Mouse (Mus musculus): ENCODE data around the gene Hist1h3h. TPM values are rescaled to one million over a fixed set of nuclear protein-coding genes. Genes with fewer than 3 reads are reported as not detected.
"Not testable (repeated sequence)": the region's sequence is repeated elsewhere in the genome, so short reads cannot be mapped to it uniquely, and the experiment has no call there.

The Hist1h3h gene
- polyA plus RNA-seq, 1 experiment from 2014 or later = 13.8 TPM

DNA sequence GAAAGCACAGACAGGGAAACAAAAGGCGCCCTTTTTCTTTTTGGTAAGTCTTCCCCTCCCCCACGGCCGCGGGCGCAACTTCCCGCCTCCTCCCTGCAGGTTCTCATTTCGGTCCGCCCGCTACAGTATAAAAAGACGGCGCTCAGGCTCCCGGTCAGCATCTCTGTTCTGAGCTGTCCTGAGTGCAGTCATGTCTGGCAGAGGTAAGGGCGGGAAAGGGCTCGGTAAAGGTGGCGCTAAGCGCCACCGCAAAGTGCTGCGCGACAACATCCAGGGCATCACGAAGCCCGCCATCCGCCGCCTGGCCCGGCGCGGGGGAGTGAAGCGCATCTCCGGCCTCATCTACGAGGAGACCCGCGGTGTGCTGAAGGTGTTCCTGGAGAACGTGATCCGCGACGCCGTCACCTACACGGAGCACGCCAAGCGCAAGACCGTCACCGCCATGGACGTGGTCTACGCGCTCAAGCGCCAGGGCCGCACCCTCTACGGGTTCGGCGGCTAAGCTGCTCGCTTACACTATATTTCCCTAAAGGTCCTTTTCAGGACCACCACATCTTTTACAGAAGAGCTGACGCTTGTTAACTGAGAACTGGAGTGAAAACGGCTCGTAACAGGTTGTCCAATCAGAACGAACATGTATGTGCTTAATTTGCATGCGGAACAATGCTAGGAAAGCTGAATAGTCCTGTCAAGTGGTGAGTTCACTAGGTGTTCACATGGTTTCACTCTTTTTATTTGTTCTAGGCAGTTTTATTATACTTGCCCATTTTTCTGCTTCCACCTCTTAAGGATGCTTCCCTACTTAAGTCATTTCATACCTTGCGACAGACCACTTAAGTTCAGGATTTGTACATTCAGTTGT lies 17.7 kb downstream of the Hist1h3h start, which contains the start of gene Hist1h4j:
Gene Hist1h4j, plus strand, starts transcription at position 159 of the 862 bp plus-strand sequence.
- not testable (repeated sequence) for H3K36me3 ChIP-seq (replicated peaks); H3K27me3 ChIP-seq; H3K9me3 ChIP-seq
- Histone ChIP-seq H3K27ac (peak within 1 kb of the TSS; percentile 98), H3K4me1 (peaks cover 16% of the 10 kb centered on the region; the same call in 1 of the 2 replicates), H3K9ac (peak within 1 kb of the TSS; percentile 56), H3K4me2 (peak within 1 kb of the TSS; percentile 60), H3K4me3 (replicated peaks) (peak within 1 kb of the TSS; percentile 51)
- peak; percentile 93 for ATAC-seq (ENCODE audit: low FRiP score)
- 0% methylated on average over 51 of the region's 56 CpGs for WGBS

DNA sequence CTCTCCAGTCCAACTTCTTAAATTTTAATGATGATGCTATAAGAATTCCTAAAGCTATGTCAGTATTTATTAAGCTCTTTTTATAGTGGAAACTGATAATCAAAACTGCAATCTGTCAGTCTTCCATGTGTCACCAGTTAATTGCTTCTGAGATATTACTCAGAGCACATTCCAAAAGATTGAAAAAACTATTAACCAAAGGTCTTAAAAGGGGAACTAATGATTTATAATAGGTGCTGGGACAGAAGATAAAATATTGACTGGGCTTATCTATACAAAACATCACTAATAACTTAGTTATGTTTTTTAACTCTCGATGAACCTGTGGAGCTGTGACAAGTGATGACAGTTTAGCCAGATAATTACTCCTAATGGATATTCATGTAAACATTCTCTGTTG lies 27.5 kb downstream of the Hist1h3h start:
- Histone ChIP-seq H3K27me3 (no peaks in the 10 kb centered on the region), H3K9ac (no peak overlapping the region), H3K4me3 (replicated peaks) (no peak overlapping the region), H3K9me3 (no peaks in the 10 kb centered on the region), H3K4me2 (no peak overlapping the region), H3K27ac (no peak overlapping the region), H3K4me1 (peaks cover 17% of the 10 kb centered on the region), H3K36me3 (replicated peaks) (no peaks in the 10 kb centered on the region)
- WGBS = 92% methylated on average over 1 of the region's 1 CpGs
- no peak for ATAC-seq (ENCODE audit: low FRiP score)

DNA sequence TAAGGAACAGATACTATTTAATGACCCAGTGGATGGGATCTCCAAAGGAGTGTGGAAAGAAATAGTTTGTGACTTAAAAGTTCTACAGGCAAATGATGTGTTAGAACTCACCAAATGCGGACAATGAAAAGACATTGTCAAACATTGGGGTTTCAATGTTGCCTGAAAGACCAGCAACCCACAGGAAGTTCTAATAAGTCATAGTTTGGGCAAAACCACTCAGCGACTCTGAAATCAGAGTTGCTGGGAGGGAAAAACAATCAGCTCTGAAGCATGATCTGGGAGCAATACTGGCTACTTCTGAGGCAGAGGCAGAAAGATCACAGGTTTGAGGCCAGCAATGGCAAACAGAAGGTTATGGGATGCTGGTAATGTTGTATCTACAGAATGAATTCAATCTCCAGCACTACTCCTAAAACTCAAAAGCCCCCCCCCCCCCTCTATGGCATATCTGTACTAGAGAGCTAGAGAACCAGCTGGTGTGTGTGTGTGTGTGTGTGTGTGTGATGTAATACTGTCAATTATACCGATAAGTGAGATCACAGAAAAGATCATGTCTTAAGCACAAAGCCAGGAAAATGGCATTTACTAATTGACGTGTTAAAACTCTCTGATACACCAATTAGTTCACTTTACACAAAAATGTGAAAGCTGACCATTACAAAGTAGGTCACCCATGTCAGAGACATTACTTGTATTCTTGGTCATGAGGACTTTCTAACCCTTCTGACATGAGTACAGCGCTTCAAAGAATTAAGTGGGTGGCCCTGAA lies 32.1 kb downstream of the Hist1h3h start:
- no peak for ATAC-seq (ENCODE audit: low FRiP score)
- Histone ChIP-seq H3K36me3 (replicated peaks) (no peaks in the 10 kb centered on the region), H3K27me3 (no peaks in the 10 kb centered on the region), H3K9me3 (no peaks in the 10 kb centered on the region), H3K4me3 (replicated peaks) (peak overlapping the region; percentile 57), H3K4me1 (peaks cover 33% of the 10 kb centered on the region), H3K4me2 (peak overlapping the region; percentile 85), H3K9ac (peak overlapping the region; percentile 75), H3K27ac (peak overlapping the region; percentile 97)
- 4% methylated on average over 5 of the region's 5 CpGs for WGBS

DNA sequence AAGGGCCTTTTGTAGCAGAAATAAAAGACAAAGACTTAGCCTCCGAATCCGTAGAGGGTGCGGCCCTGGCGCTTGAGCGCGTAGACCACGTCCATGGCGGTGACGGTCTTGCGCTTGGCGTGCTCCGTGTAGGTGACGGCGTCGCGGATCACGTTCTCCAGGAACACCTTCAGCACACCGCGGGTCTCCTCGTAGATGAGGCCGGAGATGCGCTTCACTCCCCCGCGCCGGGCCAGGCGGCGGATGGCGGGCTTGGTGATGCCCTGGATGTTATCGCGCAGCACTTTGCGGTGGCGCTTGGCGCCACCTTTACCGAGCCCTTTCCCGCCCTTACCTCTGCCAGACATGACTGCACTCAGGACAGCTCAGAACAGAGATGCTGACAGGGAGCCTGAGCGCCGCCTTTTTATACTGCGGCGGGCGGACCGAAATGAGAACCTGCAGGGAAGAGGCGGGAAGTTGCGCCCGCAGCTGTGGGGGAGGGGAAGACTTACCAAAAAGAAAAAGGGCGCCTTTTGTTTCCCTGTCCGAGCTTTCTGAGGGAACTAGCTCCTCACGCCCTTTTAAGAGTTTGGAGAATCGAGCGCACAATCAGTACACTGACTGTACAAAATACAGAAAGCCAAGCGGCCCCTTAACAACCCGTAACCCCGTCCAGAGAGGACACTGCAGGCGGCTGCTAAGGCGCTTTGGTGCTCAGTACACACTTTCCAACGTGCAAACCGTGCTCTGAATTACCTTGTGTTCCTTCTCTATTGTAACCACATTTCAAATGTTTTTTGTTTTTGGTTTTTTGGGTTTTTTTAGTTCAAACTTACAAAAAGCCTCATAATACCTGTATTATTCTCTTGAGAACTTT lies 32.9 kb downstream of the Hist1h3h start, which contains the start of gene Hist1h4k:
Gene Hist1h4k, minus strand, starts transcription at position 347 of the 859 bp plus-strand sequence.
- not testable (repeated sequence) for H3K36me3 ChIP-seq (replicated peaks); H3K27me3 ChIP-seq; H3K9me3 ChIP-seq
- WGBS = under 1% methylated on average over 47 of the region's 56 CpGs
- peaks cover 38% of the 10 kb centered on the region for H3K4me1 ChIP-seq
- peak within 1 kb of the TSS; percentile 97 for H3K27ac ChIP-seq
- peak within 1 kb of the TSS; percentile 75 for H3K9ac ChIP-seq
- peak; percentile 87 for ATAC-seq (ENCODE audit: low FRiP score)
- H3K4me2 ChIP-seq = peak within 1 kb of the TSS; percentile 85
- H3K4me3 ChIP-seq (replicated peaks) = peak within 1 kb of the TSS; percentile 57

DNA sequence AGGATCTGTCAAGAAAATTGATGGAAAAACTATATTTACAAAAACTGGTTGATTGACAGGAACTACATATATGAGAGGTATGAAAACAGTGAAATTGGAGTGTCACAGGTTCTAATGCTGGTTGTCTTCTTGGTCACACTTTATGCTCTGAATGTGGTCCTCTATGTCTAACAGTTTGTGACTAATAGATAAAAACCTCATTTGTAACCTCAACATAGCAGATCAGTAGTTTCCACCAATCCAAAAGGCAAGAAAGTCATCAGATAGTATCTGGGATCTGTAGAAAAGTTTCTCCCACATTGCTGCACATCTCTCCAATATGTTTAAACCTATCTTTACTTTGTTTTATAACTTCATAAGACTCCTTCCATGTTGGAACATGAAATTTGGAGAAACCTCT lies 34.0 kb downstream of the Hist1h3h start:
- peak overlapping the region; percentile 63; the same call in 1 of the 2 replicates for H3K4me2 ChIP-seq
- no peaks in the 10 kb centered on the region for H3K27me3 ChIP-seq
- no peak overlapping the region for H3K4me3 ChIP-seq (replicated peaks)
- peaks cover 38% of the 10 kb centered on the region for H3K4me1 ChIP-seq
- H3K36me3 ChIP-seq (replicated peaks) = no peaks in the 10 kb centered on the region
- H3K9me3 ChIP-seq = no peaks in the 10 kb centered on the region
- H3K27ac ChIP-seq = peak overlapping the region; percentile 97
- no peak overlapping the region for H3K9ac ChIP-seq
- ATAC-seq (ENCODE audit: low FRiP score) = no peak

DNA sequence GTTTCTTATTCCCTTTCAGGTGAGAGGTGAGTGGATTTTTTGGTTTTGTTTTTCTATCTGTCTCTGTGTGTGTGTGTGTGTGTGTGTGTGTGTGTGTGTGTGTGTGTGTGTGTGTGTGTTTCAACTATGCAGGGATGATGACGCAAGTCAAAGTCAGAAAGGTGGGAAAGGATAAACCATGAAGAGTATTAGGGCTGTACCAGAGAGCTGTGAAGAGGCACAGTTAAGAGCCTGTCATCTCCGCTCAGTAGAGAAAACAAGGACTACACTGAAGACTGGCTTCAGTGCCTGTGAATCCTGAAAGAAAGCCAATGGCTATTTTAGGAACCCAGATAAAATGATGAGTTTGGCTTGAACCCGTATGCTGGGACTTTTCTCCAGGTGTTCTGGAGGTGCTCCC lies 34.4 kb downstream of the Hist1h3h start:
- Histone ChIP-seq H3K4me2 (peak overlapping the region; percentile 63; the same call in 1 of the 2 replicates), H3K4me1 (peaks cover 38% of the 10 kb centered on the region), H3K9me3 (no peaks in the 10 kb centered on the region), H3K27me3 (no peaks in the 10 kb centered on the region), H3K4me3 (replicated peaks) (no peak overlapping the region), H3K9ac (no peak overlapping the region), H3K27ac (peak overlapping the region; percentile 97), H3K36me3 (replicated peaks) (no peaks in the 10 kb centered on the region)
- WGBS = 77% methylated on average over 3 of the region's 3 CpGs
- no peak for ATAC-seq (ENCODE audit: low FRiP score)

DNA sequence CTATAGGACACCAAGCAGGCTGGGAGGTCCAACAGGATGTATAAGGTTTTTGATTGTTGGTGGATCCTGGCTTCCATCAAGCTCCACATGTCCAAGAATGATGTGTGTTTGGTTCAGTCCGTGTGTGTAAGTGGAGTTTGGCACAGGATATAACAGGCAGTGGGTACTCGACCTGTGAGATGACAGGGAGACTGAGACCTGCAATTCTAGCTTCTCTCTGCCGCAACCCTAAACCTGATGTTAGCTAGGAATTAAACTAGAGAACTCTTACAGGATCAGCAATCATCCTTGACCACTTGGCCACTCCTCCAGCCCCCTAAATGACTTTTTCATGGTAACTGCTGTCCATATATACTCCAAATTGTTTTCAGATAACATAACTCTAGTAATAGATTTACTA lies 34.9 kb downstream of the Hist1h3h start:
- 44% methylated on average over 3 of the region's 3 CpGs for WGBS
- Histone ChIP-seq H3K4me2 (peak overlapping the region; percentile 63), H3K27ac (peak overlapping the region; percentile 97), H3K9me3 (no peaks in the 10 kb centered on the region), H3K4me3 (replicated peaks) (no peak overlapping the region), H3K36me3 (replicated peaks) (no peaks in the 10 kb centered on the region), H3K27me3 (no peaks in the 10 kb centered on the region), H3K9ac (peak overlapping the region; percentile 33; the same call in 1 of the 2 replicates), H3K4me1 (peaks cover 36% of the 10 kb centered on the region)
- no peak for ATAC-seq (ENCODE audit: low FRiP score)

DNA sequence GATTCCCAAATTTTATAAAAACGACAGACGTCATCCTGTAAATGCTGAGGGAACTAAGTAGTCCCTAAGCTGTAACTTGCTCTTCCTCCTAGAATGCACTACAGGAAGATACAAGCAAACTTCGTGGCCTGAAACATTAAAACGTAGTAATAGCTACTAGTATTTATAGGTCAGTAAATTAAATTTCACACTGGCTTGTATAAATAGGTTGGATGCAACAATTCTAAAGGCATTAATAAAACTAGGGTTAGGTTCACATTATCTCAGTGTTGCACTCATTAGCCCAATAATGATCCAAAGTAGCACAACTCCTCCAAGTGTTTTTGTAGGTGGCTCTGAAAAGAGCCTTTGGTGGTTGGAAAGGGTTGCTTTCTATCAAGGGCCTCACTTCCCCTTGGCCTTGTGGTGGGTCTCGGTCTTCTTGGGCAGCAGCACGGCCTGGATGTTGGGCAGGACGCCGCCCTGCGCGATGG lies 35.6 kb downstream of the Hist1h3h start:
- H3K4me3 ChIP-seq (replicated peaks) = peak overlapping the region; percentile 46
- H3K27me3 ChIP-seq = no peaks in the 10 kb centered on the region
- H3K36me3 ChIP-seq (replicated peaks) = no peaks in the 10 kb centered on the region
- H3K9ac ChIP-seq = peak overlapping the region; percentile 73
- peaks cover 33% of the 10 kb centered on the region for H3K4me1 ChIP-seq
- ATAC-seq (ENCODE audit: low FRiP score) = no peak
- H3K9me3 ChIP-seq = no peaks in the 10 kb centered on the region
- H3K4me2 ChIP-seq = peak overlapping the region; percentile 63
- peak overlapping the region; percentile 97 for H3K27ac ChIP-seq
- 2% methylated on average over 10 of the region's 10 CpGs for WGBS

DNA sequence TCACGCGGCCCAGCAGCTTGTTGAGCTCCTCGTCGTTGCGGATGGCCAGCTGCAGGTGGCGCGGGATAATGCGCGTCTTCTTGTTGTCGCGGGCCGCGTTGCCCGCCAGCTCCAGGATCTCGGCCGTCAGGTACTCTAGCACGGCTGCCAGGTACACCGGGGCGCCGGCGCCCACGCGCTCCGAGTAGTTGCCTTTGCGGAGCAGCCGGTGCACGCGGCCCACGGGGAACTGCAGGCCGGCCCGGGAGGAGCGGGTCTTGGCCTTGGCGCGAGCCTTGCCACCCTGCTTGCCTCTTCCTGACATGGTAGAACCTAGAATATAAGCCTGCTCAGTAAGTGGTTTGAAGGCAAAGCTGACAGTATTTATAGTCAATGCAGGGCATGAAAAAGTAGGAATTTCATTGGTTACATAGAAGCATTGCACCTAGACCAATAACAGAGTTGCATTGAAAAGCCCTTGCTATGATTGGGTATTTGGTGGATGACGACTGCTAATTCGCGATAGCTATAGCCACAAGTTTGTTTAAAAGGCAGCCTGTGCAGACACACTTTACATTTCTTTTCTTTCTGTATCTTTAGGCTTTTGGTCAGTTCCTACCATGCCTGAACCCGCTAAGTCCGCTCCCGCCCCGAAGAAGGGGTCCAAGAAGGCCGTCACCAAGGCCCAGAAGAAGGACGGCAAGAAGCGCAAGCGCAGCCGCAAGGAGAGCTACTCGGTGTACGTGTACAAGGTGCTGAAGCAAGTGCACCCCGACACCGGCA lies 36.2 kb downstream of the Hist1h3h start, which contains the start of the genes Hist1h2ak and Hist1h2bn:
Gene Hist1h2ak, minus strand, starts transcription at position 304 of the 762 bp plus-strand sequence.
Gene Hist1h2bn, plus strand, starts transcription at position 600 of the 762 bp plus-strand sequence.
- H3K4me3 ChIP-seq (replicated peaks) = peak within 1 kb of the TSS; percentile 46
- under 1% methylated on average over 46 of the region's 50 CpGs for WGBS
- not testable (repeated sequence) for H3K27me3 ChIP-seq; H3K36me3 ChIP-seq (replicated peaks); H3K9me3 ChIP-seq
- ATAC-seq (ENCODE audit: low FRiP score) = peak; percentile 92
- H3K4me1 ChIP-seq = peaks cover 30% of the 10 kb centered on the region
- peak within 1 kb of the TSS; percentile 73 for H3K9ac ChIP-seq
- peak within 1 kb of the TSS; percentile 63 for H3K4me2 ChIP-seq
- peak within 1 kb of the TSS; percentile 97 for H3K27ac ChIP-seq

DNA sequence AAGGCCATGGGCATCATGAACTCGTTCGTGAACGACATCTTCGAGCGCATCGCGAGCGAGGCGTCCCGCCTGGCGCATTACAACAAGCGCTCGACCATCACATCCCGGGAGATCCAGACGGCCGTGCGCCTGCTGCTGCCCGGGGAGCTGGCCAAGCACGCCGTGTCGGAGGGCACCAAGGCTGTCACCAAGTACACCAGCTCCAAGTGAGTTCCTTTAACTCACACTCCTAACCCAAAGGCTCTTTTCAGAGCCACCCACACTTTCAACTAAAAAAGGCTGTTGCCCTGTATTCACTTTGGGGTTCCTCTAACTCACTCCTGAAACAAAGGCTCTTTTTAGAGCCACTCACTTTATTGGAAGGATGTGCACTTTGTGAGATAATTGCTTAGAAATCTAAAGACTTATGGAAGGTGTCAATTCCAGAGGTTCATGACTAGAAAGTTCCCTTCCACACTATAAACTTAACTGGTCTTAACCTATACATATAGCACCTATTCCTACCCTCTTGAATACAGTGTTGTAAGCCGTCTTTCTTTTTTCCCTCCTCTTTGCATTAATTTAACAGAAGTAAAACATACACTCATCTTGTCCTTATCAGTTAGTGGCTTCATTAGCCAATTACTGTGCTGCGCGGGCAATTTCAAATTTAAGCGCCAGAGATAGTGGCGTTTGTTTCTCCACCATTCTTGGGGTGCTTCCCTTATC lies 37.0 kb downstream of the Hist1h3h start:
- H3K27me3 ChIP-seq; ATAC-seq (ENCODE audit: low FRiP score); H3K36me3 ChIP-seq (replicated peaks); H3K9me3 ChIP-seq: not testable (repeated sequence)
- Histone ChIP-seq H3K27ac (peak overlapping the region; percentile 97), H3K4me2 (peak overlapping the region; percentile 63), H3K4me1 (peaks cover 23% of the 10 kb centered on the region), H3K4me3 (replicated peaks) (peak overlapping the region; percentile 46), H3K9ac (peak overlapping the region; percentile 68)
- under 1% methylated on average over 23 of the region's 26 CpGs for WGBS

Measured in forebrain, embryonic 12.5 days (tissue).